Mouse (Mus musculus): ENCODE data around the gene Unk. TPM values are rescaled to one million over a fixed set of nuclear protein-coding genes. Genes with fewer than 3 reads are reported as not detected.
"Not testable (repeated sequence)": the region's sequence is repeated elsewhere in the genome, so short reads cannot be mapped to it uniquely, and the experiment has no call there.

Gene Unk
- polyA plus RNA-seq, 1 experiment from 2014 or later = 38.0 TPM

DNA sequence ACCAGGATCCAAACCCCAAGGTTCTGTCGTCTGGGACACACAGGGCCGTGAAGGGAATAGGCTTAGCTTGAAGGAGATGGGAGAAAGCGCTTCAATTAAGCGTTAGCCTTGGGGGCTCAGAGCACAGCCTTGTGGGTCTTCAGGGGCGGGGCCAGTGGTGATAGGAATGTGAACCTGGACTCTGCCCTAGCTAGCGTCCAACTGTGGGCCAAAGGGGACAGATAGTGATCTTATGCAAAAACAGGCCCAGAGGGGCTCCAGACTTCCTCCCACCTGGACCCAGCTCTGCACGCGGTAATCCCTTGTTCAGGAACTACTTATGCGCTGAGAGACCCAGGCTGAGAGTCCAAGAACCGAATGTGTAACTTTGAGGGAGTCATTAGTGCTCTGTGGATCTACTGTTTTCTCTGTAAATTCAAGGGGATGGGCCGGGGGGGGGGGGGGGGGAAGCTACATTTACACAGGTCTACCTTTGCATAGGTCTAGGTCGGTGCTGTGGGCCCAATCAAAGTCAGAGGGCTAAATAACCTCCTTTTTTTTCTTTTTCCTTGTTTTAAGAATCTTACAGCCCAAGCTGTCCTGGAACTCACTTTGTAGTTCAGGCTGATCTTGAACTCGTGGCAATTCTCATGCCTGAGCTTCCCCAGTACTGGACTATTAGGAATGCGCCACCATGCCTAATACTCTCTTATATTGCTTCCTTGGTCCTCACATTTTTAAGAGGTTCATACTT lies 18.4 kb upstream of the Unk start:
- peaks cover 27% of the 10 kb centered on the region for H3K4me1 ChIP-seq
- ATAC-seq = peak; percentile 2; the same call in 1 of the 2 replicates
- H3K36me3 ChIP-seq (ENCODE audit: poor library complexity, severe bottlenecking) = peaks cover 19% of the 10 kb centered on the region
- H3K9me3 ChIP-seq (replicated peaks) = no peaks in the 10 kb centered on the region
- WGBS = 18% methylated on average over 13 of the region's 14 CpGs
- no peaks in the 10 kb centered on the region for H3K27me3 ChIP-seq
- H3K4me3 ChIP-seq = peak overlapping the region; percentile 62
- H3K9ac ChIP-seq = peak overlapping the region; percentile 79
- peak overlapping the region; percentile 79; the same call in 1 of the 2 replicates for H3K27ac ChIP-seq
- H3K4me2 ChIP-seq = peak overlapping the region; percentile 87

DNA sequence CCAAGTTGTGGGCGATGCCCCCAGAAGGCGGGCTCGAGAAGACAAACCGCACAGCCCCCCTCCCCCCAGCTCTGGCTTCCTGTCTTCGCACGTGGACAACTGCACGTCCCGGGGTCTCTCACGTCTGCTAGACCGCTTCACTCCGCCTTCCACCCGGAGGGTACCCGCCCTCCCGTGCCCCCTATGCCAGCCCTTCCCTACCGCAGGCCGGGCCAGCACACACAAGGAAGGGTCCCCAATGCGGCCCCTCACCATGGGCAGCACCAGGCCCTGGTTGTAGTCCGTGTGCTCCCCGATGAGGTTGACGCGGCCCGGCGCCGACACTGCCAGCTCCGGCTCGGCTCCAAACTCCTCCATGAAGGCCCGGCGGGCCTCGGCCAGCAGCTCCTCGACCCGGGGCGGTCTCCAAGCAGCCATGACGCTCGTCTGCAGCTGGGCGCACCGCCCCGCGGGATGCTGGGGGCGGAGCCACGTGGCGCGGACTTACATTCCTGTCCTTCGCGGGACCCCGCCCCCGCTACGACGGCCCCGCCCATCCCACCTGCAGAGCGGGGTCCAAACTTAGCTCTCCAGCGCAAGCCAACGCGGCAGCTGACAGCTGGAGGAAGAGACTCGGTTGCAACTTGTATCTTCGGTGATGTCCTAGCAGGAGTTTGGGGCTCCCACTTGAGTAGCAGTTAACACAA lies 17.7 kb upstream of the Unk start, which contains the start of gene Galk1:
TSS of gene Galk1 (minus strand) at position 458 of the 686 bp plus-strand sequence.
- ATAC-seq = peak; percentile 88
- peak within 1 kb of the TSS; percentile 79 for H3K9ac ChIP-seq
- no peaks in the 10 kb centered on the region for H3K27me3 ChIP-seq
- H3K27ac ChIP-seq = peak within 1 kb of the TSS; percentile 79
- peak within 1 kb of the TSS; percentile 87 for H3K4me2 ChIP-seq
- H3K4me3 ChIP-seq = peak within 1 kb of the TSS; percentile 62
- H3K36me3 ChIP-seq (ENCODE audit: poor library complexity, severe bottlenecking) = peaks cover 14% of the 10 kb centered on the region
- H3K4me1 ChIP-seq = peaks cover 27% of the 10 kb centered on the region
- no peaks in the 10 kb centered on the region for H3K9me3 ChIP-seq (replicated peaks)
- under 1% methylated on average over 53 of the region's 55 CpGs for WGBS

DNA sequence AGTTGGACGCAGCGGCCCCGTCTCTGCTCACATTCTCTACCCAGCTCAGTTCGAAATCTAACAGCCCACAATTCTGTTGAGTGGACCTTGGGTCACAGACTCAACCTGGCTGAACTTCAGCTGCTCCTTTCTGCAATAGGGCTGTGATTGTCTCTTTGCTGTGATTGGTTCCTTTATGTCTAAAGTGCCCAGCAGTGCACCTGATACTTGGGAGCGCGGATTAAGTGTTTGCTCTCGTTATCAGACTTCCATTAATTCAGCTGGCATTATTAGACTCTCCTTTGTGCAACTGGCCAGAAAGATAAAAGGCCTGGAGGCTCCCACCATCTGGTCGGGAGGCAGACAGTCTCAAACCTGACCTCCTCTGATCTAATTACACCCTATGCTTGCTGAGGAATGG lies 15.3 kb upstream of the Unk start:
- Histone ChIP-seq H3K4me2 (no peak overlapping the region), H3K4me1 (peaks cover 27% of the 10 kb centered on the region), H3K27ac (no peak overlapping the region), H3K4me3 (no peak overlapping the region), H3K9ac (no peak overlapping the region), H3K27me3 (no peaks in the 10 kb centered on the region), H3K36me3 (ENCODE audit: poor library complexity, severe bottlenecking) (0 out of 2 replicates have a peak, but pooled peaks cover under 1% of the 10 kb centered on the region), H3K9me3 (replicated peaks) (no peaks in the 10 kb centered on the region)
- no peak for ATAC-seq
- WGBS = 45% methylated on average over 8 of the region's 8 CpGs

DNA sequence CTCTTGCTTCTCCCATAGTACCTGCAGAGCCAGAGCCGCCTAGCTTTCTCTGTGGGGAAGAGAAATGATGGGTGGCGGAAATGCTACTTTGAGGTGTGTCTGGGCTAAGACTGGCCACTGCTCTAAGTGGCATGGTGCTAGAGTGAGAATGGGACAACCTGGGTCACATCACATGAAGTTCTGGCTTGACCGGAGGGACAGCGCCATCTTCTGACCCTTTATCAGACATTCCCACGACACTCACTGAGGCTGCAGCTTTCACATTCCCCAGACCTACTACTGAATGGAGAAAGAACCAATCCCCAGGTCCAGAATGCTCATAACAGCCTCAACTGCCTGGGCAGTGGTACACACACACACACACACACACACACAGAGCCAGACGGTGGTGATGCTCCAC lies 12.0 kb upstream of the Unk start:
- WGBS = 26% methylated on average over 6 of the region's 6 CpGs
- Histone ChIP-seq H3K27me3 (no peaks in the 10 kb centered on the region), H3K27ac (no peak overlapping the region), H3K4me1 (peaks cover 21% of the 10 kb centered on the region), H3K4me2 (no peak overlapping the region), H3K9ac (no peak overlapping the region), H3K36me3 (ENCODE audit: poor library complexity, severe bottlenecking) (peaks cover 26% of the 10 kb centered on the region), H3K9me3 (replicated peaks) (no peaks in the 10 kb centered on the region), H3K4me3 (no peak overlapping the region)
- ATAC-seq = no peak

DNA sequence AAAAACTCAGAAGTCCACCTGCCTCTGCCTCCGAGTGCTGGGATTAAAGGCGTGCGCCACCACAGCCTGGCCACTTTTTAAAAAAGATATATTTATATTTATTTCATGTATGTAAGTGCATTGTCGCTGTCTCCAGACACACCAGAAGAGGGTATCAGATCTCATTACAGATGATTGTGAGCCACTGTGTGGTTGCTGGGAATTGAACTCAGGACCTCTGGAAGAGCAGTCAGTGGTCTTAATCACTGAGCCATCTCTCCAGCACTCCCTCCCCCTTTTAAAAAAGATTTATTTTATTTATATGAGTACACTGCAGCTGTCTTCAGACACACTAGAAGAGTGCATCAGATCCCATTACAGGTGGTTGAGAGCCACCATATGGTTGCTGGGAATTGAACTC lies 11.3 kb upstream of the Unk start:
- H3K9me3 ChIP-seq (replicated peaks); ATAC-seq; H3K4me2 ChIP-seq; H3K9ac ChIP-seq; H3K27ac ChIP-seq; H3K4me3 ChIP-seq; H3K27me3 ChIP-seq: not testable (repeated sequence)
- 94% methylated on average over 4 of the region's 4 CpGs for WGBS
- peaks cover 26% of the 10 kb centered on the region for H3K36me3 ChIP-seq (ENCODE audit: poor library complexity, severe bottlenecking)
- peaks cover 20% of the 10 kb centered on the region for H3K4me1 ChIP-seq

DNA sequence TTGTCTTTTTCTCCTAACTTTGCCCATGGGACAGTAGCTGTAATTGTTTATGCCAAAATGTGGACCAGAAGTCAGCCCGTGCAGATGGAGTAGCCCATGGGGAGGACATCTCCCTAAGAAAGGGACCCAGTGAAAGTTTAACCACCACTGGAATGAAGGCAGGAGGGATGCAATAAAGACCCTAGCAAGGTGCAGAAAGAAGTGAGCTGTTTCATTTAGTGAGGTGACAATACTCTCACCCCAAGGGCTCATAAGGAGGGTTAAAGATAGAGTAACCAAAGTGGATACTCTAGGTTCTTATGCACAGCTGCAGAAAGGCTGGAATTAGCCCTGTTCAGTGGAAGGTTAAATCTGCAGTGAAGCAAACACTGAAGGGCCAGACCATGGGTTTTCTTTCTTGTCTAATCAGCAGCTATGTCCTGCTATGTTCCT lies 10.7 kb upstream of the Unk start:
- Histone ChIP-seq H3K27me3 (no peaks in the 10 kb centered on the region), H3K4me2 (no peak overlapping the region), H3K4me1 (peaks cover 20% of the 10 kb centered on the region), H3K9me3 (replicated peaks) (no peaks in the 10 kb centered on the region), H3K36me3 (ENCODE audit: poor library complexity, severe bottlenecking) (peaks cover 26% of the 10 kb centered on the region), H3K9ac (no peak overlapping the region), H3K4me3 (no peak overlapping the region), H3K27ac (no peak overlapping the region)
- WGBS = 69% methylated on average over 1 of the region's 1 CpGs
- ATAC-seq = no peak

DNA sequence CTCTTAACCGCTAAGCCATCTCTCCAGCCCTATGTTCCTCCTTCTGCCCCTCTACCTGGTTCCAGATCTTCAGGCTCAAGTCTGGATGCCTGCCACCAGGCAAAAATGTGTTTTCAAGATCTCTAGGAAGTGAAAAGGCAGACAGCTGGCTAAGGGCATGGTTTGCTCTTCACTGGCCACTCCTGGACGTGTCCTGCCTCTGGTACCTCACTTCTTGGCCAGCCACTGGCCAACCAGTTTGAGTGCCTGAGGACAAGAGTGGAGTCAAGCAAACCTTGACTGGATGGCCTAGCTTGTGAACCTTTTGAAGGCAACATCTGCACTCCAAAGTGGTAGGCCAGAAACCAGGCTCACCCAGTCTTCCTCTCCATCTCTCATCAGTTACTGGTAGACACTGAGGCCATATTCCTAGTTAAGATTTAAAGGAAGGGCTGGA lies 10.1 kb upstream of the Unk start:
- H3K27ac ChIP-seq = no peak overlapping the region

DNA sequence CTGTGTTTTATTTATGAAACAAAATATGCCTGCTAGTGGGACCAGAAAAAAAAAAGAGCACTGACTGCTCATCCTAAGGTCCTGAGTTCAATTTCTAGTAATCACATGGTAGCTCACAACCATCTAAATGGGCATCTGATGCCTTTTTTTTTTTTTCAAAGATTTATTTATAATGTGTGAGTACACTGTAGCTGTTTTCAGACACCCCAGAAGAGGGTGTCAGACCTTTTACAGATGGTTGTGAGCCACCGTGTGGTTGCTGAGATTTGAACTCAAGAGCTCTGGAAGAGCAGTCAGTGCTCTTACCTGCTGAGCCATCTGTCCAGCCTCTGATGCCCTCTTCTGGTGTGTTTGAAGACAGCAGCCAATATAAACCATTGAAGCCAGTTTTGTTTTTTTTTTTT lies 9.6 kb upstream of the Unk start:
- peaks cover 15% of the 10 kb centered on the region for H3K4me1 ChIP-seq
- peaks cover 26% of the 10 kb centered on the region for H3K36me3 ChIP-seq (ENCODE audit: poor library complexity, severe bottlenecking)
- no peak overlapping the region for H3K4me2 ChIP-seq
- no peaks in the 10 kb centered on the region for H3K27me3 ChIP-seq
- H3K9ac ChIP-seq = no peak overlapping the region
- H3K4me3 ChIP-seq = no peak overlapping the region
- WGBS = 58% methylated on average over 1 of the region's 1 CpGs
- no peak overlapping the region for H3K27ac ChIP-seq
- H3K9me3 ChIP-seq (replicated peaks) = no peaks in the 10 kb centered on the region
- ATAC-seq = no peak

More for the DNA sequence above, 10.1 kb upstream of the Unk start:
- Histone ChIP-seq H3K36me3 (ENCODE audit: poor library complexity, severe bottlenecking) (peaks cover 26% of the 10 kb centered on the region), H3K4me2 (no peak overlapping the region), H3K27me3 (no peaks in the 10 kb centered on the region), H3K9ac (no peak overlapping the region), H3K4me1 (peaks cover 17% of the 10 kb centered on the region), H3K4me3 (no peak overlapping the region), H3K9me3 (replicated peaks) (no peaks in the 10 kb centered on the region)
- no peak for ATAC-seq
- 77% methylated on average over 2 of the region's 2 CpGs for WGBS

DNA sequence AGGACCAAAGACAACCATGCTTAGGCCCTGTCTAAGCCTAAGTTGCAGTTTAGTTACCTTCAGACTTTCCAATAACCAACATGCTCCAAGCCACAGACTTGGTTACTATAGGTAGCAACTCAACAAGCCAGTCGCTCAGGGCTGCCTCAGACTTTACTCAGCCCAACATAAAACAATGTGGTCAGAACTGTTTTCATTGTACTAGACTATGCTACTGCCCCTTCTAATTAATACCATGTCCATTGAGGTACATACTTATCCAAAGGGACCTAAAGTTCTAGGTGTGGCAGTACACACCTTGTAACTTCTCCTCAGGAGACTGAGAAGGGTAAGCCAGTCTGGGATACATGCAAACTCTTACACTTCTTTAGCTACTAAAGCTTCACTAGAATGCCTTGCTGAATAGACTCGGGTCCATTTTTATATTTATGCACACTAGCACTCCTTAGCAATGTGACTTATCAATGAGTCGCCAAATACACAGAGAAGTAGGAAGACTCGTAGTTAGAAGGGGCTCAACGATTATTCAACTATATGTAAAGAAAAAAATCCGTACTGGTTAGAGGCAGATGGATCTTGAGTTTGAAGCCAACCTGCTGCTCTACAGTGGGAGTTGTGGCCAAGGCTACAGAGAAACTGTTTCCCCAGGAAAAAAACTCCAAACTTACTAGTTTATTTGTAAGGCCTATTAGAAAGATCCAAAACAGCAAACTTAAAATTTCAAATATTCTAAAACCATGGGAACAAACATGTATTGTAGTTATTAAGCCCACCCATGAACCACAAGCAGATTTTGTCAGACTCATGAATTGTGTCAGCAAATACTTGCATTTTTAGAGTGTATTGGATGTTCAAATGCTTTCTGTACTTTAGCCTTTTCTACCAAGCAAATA lies 8.5 kb upstream of the Unk start:
- Histone ChIP-seq H3K27me3 (peaks cover 3% of the 10 kb centered on the region; the same call in 1 of the 2 replicates), H3K27ac (no peak overlapping the region), H3K4me1 (peaks cover 15% of the 10 kb centered on the region), H3K4me2 (peak overlapping the region; percentile 78), H3K9ac (0 out of 2 replicates have a peak overlapping the region, but pooled peaks have one; percentile 28), H3K4me3 (peak overlapping the region; percentile 99), H3K9me3 (replicated peaks) (no peaks in the 10 kb centered on the region), H3K36me3 (ENCODE audit: poor library complexity, severe bottlenecking) (peaks cover 26% of the 10 kb centered on the region)
- WGBS = 83% methylated on average over 6 of the region's 6 CpGs
- no peak for ATAC-seq

DNA sequence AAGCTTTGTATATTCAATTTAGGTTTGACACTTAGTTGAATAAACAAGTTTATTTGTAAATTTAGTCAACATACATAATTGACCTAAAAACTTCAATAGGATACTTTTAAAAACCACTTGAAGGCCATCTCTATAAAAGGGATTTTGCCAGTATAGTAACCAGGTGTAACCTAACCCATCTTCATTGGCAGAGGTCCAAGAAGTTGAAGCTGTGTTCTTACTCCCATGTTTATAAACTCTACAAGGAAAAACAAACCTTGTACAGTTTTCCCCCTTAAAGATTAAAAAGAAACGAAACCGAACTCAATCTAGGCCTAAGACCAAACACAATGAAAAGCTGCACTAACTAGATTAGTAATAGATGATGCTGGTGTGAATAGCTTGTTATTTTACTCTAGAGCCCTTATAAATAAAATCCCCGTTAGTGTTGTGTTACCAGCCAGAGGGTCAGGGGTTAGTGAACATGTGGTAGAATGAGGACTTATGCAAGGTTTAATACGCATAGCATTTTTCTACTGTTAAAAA lies 7.8 kb upstream of the Unk start:
- WGBS = 66% methylated on average over 4 of the region's 4 CpGs
- Histone ChIP-seq H3K4me3 (peak overlapping the region; percentile 99), H3K9me3 (replicated peaks) (no peaks in the 10 kb centered on the region), H3K4me1 (peaks cover 15% of the 10 kb centered on the region), H3K27me3 (peaks cover 3% of the 10 kb centered on the region; the same call in 1 of the 2 replicates), H3K27ac (no peak overlapping the region), H3K9ac (peak overlapping the region; percentile 51), H3K36me3 (ENCODE audit: poor library complexity, severe bottlenecking) (peaks cover 26% of the 10 kb centered on the region), H3K4me2 (peak overlapping the region; percentile 78)
- ATAC-seq = no peak

DNA sequence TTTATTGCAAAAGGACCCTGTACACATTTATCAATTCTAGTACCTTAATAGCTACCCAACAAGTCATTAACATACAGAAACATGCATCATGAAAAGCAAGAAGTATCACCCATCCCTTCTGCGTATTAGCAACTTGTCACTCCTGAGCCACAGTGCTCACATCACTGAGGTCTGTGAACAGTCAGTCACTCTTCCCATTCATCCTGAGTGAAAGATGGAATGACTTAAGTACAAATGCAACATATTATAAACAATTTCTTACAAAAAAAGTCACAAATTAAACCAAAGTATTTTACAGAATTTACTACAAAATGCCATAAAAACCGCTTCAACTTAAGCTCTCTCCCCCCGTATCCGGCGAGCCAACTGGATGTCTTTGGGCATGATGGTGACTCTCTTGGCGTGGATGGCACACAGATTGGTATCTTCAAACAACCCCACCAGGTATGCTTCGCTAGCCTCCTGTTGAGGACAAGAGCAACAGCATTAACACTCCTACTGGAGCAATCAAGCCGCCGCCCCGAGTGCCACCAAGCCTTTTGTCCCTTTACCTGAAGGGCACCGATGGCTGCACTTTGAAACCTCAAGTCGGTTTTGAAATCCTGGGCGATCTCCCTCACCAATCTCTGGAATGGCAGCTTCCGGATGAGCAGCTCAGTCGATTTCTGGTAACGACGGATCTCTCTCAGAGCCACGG lies 6.9 kb upstream of the Unk start:
- H3K27me3 ChIP-seq; H3K9me3 ChIP-seq (replicated peaks); ATAC-seq: not testable (repeated sequence)
- Histone ChIP-seq H3K4me1 (peaks cover 15% of the 10 kb centered on the region), H3K27ac (peak overlapping the region; percentile 100), H3K9ac (peak overlapping the region; percentile 100), H3K4me3 (peak overlapping the region; percentile 99), H3K36me3 (ENCODE audit: poor library complexity, severe bottlenecking) (peaks cover 26% of the 10 kb centered on the region), H3K4me2 (peak overlapping the region; percentile 78)
- 6% methylated on average over 18 of the region's 18 CpGs for WGBS

Measured in forebrain, embryonic 13.5 days (tissue).